Mouse (Mus musculus): Measurements from ENCODE around the gene Panx1.

DNA sequence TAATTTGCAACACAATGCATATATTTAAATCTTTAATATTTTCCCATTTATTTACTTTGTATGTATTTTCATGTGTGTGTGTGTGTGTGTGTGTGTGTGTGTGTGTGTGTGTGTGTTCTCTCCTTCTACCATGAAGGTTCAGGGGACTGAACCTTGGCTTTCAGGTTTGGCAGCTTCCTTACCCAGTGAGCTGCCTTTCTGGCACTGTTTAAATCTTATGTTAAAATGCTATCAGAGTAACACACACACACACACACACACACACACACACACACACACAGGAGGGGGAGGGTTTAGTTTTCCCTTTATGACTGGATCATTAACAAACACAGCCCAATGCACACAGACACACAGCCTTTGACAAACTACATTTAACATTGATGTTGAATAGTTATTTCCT lies 8.0 kb downstream of the Panx1 start:
- TF ChIP-seq CTCF (IDR thresholded peaks at IDR 0.05; ENCODE audit: low read depth, low read length) (no peak), POLR2A (IDR thresholded peaks at IDR 0.05; ENCODE audit: borderline replicate concordance, low read depth, low read length) (no peak)

Measured in bone marrow macrophage, adult 2 months (primary cell).